Mouse (Mus musculus) cortical plate, adult 2 months (tissue): Measurements from ENCODE around the gene Entpd7. TPM values are rescaled to one million over a fixed set of nuclear protein-coding genes. Genes with fewer than 3 reads are reported as not detected.

Source experiments
- H3K27ac ChIP-seq: fragments of 200-500 bp; 2 replicates; pipeline ENCODE4 v1.5.1; 2012; ENCODE audit warnings: low read length, control low read depth, inconsistent platforms; ENCODE audit not compliant: insufficient read depth
- H3K4me1 ChIP-seq: fragments of 200-500 bp; 2 replicates; pipeline ENCODE4 v1.6.1; 2011; ENCODE audit warnings: low read length; ENCODE audit not compliant: control insufficient read depth, insufficient read depth
- H3K4me3 ChIP-seq: fragments of 200-500 bp; 2 replicates; pipeline ENCODE4 v1.5.1; 2011; ENCODE audit warnings: mild to moderate bottlenecking, low read length, control low read depth; ENCODE audit not compliant: insufficient read depth
- CTCF ChIP-seq: fragments of 200-500 bp; IDR thresholded peaks from 2 replicates; pipeline ENCODE4 v1.5.1; 2011; ENCODE audit warnings: mild to moderate bottlenecking, control low read depth, low read length; ENCODE audit not compliant: insufficient read depth; ENCODE audit errors: extremely low read depth
- POLR2A ChIP-seq: fragments of 200-500 bp; IDR thresholded peaks from 2 replicates; pipeline ENCODE4 v1.6.1; 2011; ENCODE audit warnings: mild to moderate bottlenecking, low read length, control low read depth; ENCODE audit not compliant: insufficient read depth; ENCODE audit errors: extremely low read depth
- polyA plus RNA-seq: library from polyadenylated mRNA; depleted of rRNA; stranded (reverse); fragments of >200 nt; gene quantifications from 2 replicates; pipeline ENCODE4 v1.2.3, GENCODE M21; 2012; rRNA removed

Gene Entpd7
- polyA plus RNA-seq, 1 experiment, result 9.5 TPM

GRCm38 (mm10) chr19:43776561-43776960 lies 87.1 kb downstream of the Entpd7 start:
- H3K27ac ChIP-seq, result no peak overlapping the region
- no peak for TF ChIP-seq CTCF
- TF ChIP-seq POLR2A, result no peak
- H3K4me1 ChIP-seq, result no peaks in the 10 kb centered on the region
- no peak overlapping the region for H3K4me3 ChIP-seq

- no peaks in the 10 kb centered on the region for H3K4me1 ChIP-seq
- TF ChIP-seq POLR2A (no peak), CTCF (no peak)
- H3K27ac ChIP-seq, result no peak overlapping the region
- H3K4me3 ChIP-seq, result no peak overlapping the region
Observed at GRCm38 (mm10) chr19:43777308-43777707, 87.8 kb downstream of the Entpd7 start.

GRCm38 (mm10) chr19:43780391-43780790 lies 90.9 kb downstream of the Entpd7 start:
- Histone ChIP-seq H3K4me1 (no peaks in the 10 kb centered on the region), H3K4me3 (no peak overlapping the region), H3K27ac (no peak overlapping the region)
- TF ChIP-seq CTCF (no peak), POLR2A (no peak)

DNA sequence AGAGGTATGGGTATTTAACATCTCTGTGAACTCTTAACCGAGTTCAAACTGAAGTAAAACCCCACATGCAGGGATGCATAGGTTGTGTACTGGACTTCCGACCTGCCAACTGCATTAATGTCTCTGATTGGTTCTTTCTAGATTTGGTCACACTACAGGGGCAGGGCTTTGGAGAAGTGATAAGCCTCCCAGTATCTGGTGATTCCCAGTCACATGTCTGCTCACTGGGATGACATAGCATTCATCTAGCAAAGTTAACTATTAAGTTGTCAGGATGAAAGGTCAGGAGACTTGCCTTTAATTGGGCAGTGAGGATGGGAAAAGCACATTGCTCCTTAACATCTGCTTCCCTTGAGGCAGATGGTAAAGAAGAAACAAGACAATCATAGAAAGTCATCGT lies 92.5 kb downstream of the Entpd7 start, which contains the start of gene Abcc2:
TSS of gene Abcc2 (plus strand) at position 213 of the 400 bp plus-strand sequence.
- Histone ChIP-seq H3K4me1 (no peaks in the 10 kb centered on the region), H3K27ac (no peak within 1 kb of the TSS), H3K4me3 (no peak within 1 kb of the TSS)
- TF ChIP-seq POLR2A, result no peak
- TF ChIP-seq CTCF, result no peak

Other genes starting within 250 kb of the Entpd7 start
- 52.6 and 59.8 TPM in 2 replicates for gene Cnnm1, start 249.2 kb upstream of the Entpd7 start, polyA plus RNA-seq
- gene Got1, start 165.1 kb upstream of the Entpd7 start, polyA plus RNA-seq, result 366 and 370 TPM in 2 replicates
- not detected in 2 replicates for gene Nkx2-3, start 77.3 kb upstream of the Entpd7 start, polyA plus RNA-seq
- 106 and 113 TPM in 2 replicates for gene Slc25a28, start 14.8 kb upstream of the Entpd7 start, polyA plus RNA-seq
- gene Cutc, start 63.3 kb downstream of the Entpd7 start, polyA plus RNA-seq, result 8.3 and 9.5 TPM in 2 replicates
- gene Cox15, start 63.3 kb downstream of the Entpd7 start, polyA plus RNA-seq, result 14.8 and 15.1 TPM in 2 replicates
- 0.15 and 0.32 TPM in 2 replicates for gene Abcc2, start 92.5 kb downstream of the Entpd7 start, polyA plus RNA-seq